Mouse (Mus musculus) left cerebral cortex, postnatal 10 days (tissue): ENCODE results near the gene St3gal6. TPM values are rescaled to one million over a fixed set of nuclear protein-coding genes. Genes with fewer than 3 reads are reported as not detected.
"Not testable (repeated sequence)": the region's sequence is repeated elsewhere in the genome, so short reads cannot be mapped to it uniquely, and the experiment has no call there.

Experiments
- DNase-seq, 2 experiments: peaks; one replicate each; pipeline ENCODE4 v3.0.0; 2021 to 2022; ENCODE audit warnings: low spot score in 2 of 2, mixed read lengths in 1 of 2; ENCODE audit errors: extremely low spot score in 1 of 2
- intact Hi-C: fragments of 180-260 bp; cut with DNase I; formaldehyde crosslinking; loops from one replicate; pipeline ENCODE4 v1.15.1; 2025
- total RNA-seq, 2 experiments: library from RNA; stranded (reverse); gene quantifications; 2 replicates each; pipeline ENCODE4 v1.2.3; 2021

The St3gal6 gene
- total RNA-seq, 2 experiments from 2014 or later: 20.6 to 22.1 TPM

GRCm38 (mm10) chr16:58496791-58497190 lies 27.3 kb downstream of the St3gal6 start:
- intact Hi-C loops: no loop called here

GRCm38 (mm10) chr16:58487861-58488260 lies 36.2 kb downstream of the St3gal6 start:
- intact Hi-C loops: no loop called here
- DNase-seq: no peak

More at GRCm38 (mm10) chr16:58496791-58497190, 27.3 kb downstream of the St3gal6 start:
- no peak for DNase-seq

- DNase-seq: no peak
- intact Hi-C loops: no loop called here
Observed at GRCm38 (mm10) chr16:58482296-58482695, 41.7 kb downstream of the St3gal6 start.

- DNase-seq: no peak
- intact Hi-C loops: no loop called here
Observed at GRCm38 (mm10) chr16:58481906-58482270, 42.2 kb downstream of the St3gal6 start.

GRCm38 (mm10) chr16:58481219-58481905 lies 42.7 kb downstream of the St3gal6 start:
- no peak for DNase-seq
- intact Hi-C loops: no loop called here

GRCm38 (mm10) chr16:58479898-58480448 lies 44.1 kb downstream of the St3gal6 start:
- DNase-seq: no peak
- intact Hi-C loops: no loop called here

GRCm38 (mm10) chr16:58476363-58476762 lies 47.7 kb downstream of the St3gal6 start:
- intact Hi-C loops: no loop called here
- DNase-seq: peak in 1 of 2 experiments; percentile 63

GRCm38 (mm10) chr16:58475544-58476154 lies 48.4 kb downstream of the St3gal6 start:
- DNase-seq: no peak
- intact Hi-C loops: no loop called here

- no peak for DNase-seq
- intact Hi-C loops: no loop called here
Observed at GRCm38 (mm10) chr16:58474875-58475274, 49.2 kb downstream of the St3gal6 start.

GRCm38 (mm10) chr16:58470841-58471240 lies 53.2 kb downstream of the St3gal6 start:
- DNase-seq: no peak
- intact Hi-C loops: no loop called here

GRCm38 (mm10) chr16:58470061-58470460 lies 54.0 kb downstream of the St3gal6 start:
- DNase-seq: no peak
- intact Hi-C loops: no loop called here

- intact Hi-C loops: no loop called here
- DNase-seq: no peak
Observed at GRCm38 (mm10) chr16:58465412-58465811, 58.6 kb downstream of the St3gal6 start.

GRCm38 (mm10) chr16:58464051-58464450 lies 60.0 kb downstream of the St3gal6 start:
- intact Hi-C loops: no loop called here
- DNase-seq: no peak

GRCm38 (mm10) chr16:58462519-58462918 lies 61.5 kb downstream of the St3gal6 start:
- DNase-seq: no peak
- intact Hi-C loops: no loop called here

GRCm38 (mm10) chr16:58461856-58462518 lies 62.1 kb downstream of the St3gal6 start:
- no peak for DNase-seq
- intact Hi-C loops: no loop called here

GRCm38 (mm10) chr16:58460386-58460785 lies 63.7 kb downstream of the St3gal6 start:
- intact Hi-C loops: no loop called here
- no peak for DNase-seq

- intact Hi-C loops, DNase-seq: not testable (repeated sequence)
Observed at GRCm38 (mm10) chr16:58459966-58460365, 64.1 kb downstream of the St3gal6 start.

GRCm38 (mm10) chr16:58456991-58457390 lies 67.1 kb downstream of the St3gal6 start:
- intact Hi-C loops: no loop called here
- no peak for DNase-seq

- no peak for DNase-seq
- intact Hi-C loops: no loop called here
Observed at GRCm38 (mm10) chr16:58456445-58456844, 67.6 kb downstream of the St3gal6 start.

- intact Hi-C loops: loop anchor here (2.0 kb wide), 1 partner anchor 170 kb away; no protein-coding TSS in a partner anchor
Observed at GRCm38 (mm10) chr16:58455118-58455517, 68.9 kb downstream of the St3gal6 start.

More at GRCm38 (mm10) chr16:58455118-58455517, 68.9 kb downstream of the St3gal6 start:
- DNase-seq: no peak
